Mouse (Mus musculus) megakaryocyte progenitor cell, adult 5-6 weeks (primary cell): ENCODE results near the gene Rabepk. TPM values are rescaled to one million over a fixed set of nuclear protein-coding genes. Genes with fewer than 3 reads are reported as not detected.
A peak's percentile ranks its signal among the peaks of the same experiment; 100 is the strongest.
"Not testable (repeated sequence)": the region's sequence is repeated elsewhere in the genome, so short reads cannot be mapped to it uniquely, and the experiment has no call there.

Experiments
- ATAC-seq: replicated peaks from 2 replicates; pipeline ENCODE4 v1.8.0; 2016; ENCODE audit warnings: mild to moderate bottlenecking, moderate TSS enrichment, inconsistent platforms; ENCODE audit not compliant: poor library complexity
- total RNA-seq, 2 experiments: library from RNA; stranded (forward) in 1 of 2; stranded (reverse) in 1 of 2; fragments of 157-497, 149-512 nt in 1 of 2; fragments of 200-1000 nt in 1 of 2; gene quantifications; 2 replicates each; pipeline versions ENCODE4 v1.2.3 to v1.2.4; 2015 to 2017

Rabepk gene
- total RNA-seq (2015) (18.1 and 21.7 TPM in 2 replicates), total RNA-seq (2017) (40.4 and 52.7 TPM in 2 replicates)

DNA sequence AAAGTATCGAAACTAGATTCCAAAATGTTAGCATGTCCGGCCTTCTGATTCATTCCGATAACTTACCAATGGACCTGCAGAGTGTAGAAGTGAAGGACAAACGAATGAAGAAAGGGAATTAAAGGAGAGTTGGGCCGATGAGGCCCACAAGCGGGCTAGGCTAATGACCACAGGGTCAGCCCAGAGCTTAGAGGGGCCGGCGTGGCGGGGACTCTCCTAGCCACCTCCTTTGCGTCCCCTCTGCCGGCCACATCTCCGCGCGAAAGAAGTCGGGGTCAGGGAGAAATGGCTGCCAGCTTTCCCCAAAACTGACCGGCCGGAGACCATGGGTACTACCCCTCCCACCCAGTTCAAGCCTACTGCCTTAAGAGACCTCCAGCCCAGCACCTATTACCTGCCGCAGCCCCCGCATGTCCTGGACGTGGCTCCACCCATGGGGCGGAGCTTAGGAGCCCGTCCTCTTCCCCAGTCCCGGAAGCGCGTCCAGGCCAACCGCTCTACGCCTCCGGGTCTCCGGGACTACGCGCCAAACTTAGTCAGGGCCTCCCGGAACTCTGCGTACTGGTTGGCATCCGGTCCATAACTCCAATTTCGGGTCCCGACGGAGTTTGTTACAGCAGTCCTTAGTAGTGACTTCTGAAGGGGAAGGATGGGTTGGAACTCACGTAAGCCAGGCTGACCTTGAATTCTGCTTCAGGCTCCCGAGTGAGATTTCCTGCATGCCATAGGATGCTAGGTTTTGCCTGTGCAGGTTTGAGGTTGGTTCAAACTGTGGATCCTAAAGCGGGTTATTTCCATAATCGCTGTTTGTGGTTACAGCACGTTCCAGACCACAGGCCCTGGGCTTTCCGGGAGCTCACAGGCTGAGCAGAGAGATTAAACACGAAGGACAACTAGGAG is at the start of gene Rabepk:
Gene Rabepk (minus strand): TSS at position 556 of the 900 bp plus-strand sequence.
- peak; percentile 72 for ATAC-seq

DNA sequence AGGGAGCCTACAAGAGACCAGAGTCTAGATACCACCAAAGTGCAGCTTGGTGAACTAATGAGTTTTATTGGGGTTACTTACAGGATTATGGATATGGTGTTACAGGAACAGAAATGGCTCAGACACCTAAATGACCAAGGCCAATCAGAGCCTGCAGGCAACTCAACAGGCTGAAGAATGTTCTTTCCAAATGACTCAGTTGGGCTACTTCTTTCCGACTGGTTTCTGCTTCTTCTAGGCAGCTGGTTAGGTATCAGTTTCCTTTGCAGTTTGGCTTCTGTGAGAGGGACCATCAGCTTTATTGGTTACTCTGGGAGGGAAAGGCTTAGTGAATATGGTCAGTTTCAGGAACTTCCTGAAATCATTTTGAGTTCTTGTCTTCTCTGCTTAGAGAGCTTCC is 48.0 kb upstream of the Rabepk start:
- no peak for ATAC-seq

DNA sequence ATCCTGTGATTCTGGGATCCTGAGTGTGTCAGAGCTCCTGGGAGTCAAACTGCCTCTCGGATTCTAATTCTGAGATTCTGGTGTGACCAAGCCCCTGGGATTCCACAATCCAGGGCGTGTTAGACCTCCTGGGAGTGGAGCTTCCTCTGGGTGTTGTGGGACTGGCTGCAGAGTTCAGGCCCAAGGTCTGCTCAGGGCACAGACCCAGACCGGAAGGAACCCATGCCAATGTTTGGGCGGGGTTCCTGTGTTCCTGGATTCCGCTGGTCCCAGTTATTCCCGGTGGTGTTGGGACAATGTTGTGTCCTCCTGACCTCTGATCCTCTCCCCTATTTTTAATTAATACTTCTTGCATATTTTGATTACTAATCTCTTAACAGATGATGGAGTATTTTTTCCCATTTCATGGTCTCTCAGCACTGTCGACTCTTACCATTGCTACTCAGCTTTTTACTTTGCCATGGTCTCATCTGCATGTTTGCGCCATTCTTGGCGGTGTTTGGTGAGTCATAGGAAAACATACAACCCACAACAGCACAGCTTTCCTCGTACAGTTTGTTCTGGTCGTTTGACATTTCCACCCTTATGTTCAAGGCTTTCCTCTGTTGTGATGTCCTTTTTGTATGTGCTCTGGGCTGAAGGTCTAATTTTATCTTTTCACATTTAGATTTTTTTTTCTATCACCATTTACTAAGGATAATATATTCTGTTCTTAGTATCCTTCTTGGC is 43.7 kb upstream of the Rabepk start:
- ATAC-seq, result no peak

DNA sequence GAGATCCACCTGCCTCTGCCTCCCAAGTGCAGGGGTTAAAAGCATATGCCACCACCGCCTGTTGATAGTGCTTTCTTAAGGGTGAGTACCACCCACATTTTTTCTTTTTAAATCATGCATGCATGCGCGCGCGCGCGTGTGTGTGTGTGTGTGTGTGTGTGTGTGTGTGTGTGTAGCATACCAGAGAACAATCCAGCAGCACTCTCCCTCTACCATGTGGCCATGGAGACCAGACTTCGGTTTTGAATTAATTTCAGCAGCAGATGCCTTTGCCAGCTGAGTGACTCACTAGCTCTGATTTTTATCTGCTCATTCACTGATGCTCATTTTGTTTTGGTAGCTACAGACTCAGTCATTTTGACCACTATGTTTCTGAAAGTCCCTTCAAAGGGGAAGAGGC is 42.0 kb upstream of the Rabepk start:
- no peak for ATAC-seq

DNA sequence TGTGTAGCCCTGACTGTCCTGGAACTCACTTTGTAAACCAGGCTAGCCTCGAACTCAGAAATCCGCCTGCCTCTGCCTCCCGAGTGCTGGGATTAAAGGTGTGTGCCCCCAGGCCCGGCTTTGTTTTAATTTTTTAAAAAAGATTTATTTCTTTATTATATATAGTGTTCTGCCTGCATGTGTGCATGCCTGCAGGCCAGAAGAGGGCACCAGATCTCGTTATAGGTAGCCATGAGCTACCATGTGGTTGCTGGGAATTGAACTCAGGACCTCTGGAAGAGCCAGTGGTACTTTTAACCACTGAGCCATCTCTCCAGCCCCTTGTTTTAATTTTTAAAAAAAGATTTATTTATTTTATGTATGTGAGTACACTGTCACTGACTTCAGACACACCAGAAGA is 40.4 kb upstream of the Rabepk start:
- not testable (repeated sequence) for ATAC-seq

DNA sequence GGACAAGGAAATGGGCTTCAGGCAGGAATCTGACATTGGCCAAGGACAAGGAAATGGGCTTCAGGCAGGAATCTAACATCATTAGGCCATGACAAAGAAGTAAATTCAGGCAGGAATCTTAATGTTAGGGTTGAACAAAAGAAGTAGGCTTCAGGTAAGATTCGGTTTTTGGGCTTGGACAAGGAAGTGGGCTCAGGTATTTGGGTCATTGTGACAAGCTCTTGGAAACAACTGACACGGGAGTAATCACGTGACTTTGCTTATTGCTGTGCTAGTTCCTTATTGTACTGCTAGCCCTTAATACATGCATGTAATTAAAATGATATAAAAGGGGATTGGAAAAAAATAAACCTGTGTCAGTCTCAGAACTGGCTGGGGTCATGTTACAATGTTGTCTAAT is 36.0 kb upstream of the Rabepk start:
- no peak for ATAC-seq

DNA sequence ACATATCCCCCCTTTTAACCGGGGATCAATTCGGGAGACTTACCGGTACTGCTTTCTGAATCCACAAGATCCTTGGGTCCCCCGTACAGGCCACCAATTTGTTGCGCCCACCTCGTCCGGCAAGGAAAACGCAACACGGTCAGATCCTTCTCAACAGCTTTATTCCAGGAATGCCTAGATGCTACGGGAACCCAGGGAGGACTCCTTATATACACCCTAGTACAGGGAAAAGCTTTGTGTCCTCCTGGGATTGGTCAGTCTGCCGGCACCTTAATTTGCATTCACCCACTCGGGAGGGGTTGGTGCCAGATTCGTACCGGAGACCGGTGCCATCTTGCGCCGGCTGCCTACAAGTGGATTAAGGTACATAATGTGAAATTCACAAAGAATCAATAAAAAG is 33.9 kb upstream of the Rabepk start:
- ATAC-seq, result no peak

DNA sequence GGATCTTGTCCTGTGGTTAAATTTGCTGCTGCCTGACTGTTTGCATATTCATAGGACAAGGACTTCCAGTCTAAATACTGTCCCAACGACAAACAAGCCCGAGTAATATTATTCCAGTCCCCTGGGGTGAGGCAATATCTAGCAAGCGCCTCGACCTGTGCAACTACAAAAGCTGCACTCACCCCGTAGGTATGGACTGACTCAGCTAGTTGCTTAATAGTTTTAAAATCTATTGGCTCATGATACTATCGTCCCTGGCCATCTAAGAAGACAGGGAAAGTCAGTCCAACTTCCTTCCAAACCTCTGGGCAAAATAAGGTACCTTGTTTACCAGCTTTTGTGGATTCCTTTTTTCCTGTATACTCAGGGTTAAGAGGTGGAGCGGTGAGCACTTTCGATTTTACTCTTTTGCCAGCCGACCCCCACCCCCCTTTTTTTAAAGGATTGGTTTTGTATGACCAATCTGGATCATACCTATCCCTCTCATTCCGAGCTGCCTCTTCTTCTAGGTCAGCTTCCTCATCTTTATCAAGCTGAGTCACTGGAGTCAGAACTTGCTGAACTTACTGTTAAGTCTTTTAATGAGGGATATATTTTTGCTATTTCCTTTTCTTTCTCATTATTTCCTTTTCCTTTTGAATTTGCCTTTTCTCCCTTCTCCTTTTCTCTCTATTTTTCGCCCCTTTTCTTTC is 33.2 kb upstream of the Rabepk start, which contains the start of gene Gm34653:
Gene Gm34653 (plus strand): TSS at position 242 of the 692 bp plus-strand sequence.
- ATAC-seq, result not testable (repeated sequence)

DNA sequence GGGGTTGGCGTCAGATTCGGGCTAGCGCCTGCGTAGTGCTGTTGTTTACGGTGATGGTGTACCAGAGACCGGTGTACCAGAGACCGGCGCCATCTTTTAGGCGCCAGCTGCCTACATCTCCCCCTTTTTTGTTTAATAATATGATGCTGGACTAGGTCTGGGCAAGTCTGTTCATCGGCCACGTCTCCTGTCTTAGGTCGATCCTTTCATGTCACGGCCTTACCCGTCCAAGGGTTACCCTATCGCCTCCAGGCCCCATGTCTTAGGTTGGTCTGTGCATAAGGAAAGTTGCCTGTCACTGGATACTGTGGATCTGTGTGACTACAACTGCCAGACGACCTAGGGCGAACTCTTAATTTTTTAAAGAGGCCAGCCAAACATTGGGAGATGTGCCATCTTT is 30.4 kb upstream of the Rabepk start:
- not testable (repeated sequence) for ATAC-seq

DNA sequence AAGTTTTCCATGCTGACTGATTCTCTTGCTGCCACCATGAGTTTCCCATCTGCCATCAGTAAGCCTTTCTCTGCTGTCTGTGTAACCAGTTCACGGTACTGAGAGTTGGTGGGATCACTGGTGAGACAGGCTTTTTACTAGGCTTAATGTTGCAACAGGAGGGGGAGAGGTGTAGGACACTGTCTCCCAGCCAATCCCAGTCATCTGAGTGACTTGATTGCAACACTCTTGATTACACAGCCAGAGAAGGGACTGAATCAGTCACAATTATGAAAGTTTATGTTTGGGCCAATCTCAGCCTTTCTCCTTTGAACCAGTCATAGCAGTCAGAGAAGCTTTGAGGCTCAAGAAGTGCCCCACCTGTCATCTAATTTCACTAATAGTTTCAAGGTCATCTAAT is 28.3 kb upstream of the Rabepk start:
- ATAC-seq, result peak; percentile 76

DNA sequence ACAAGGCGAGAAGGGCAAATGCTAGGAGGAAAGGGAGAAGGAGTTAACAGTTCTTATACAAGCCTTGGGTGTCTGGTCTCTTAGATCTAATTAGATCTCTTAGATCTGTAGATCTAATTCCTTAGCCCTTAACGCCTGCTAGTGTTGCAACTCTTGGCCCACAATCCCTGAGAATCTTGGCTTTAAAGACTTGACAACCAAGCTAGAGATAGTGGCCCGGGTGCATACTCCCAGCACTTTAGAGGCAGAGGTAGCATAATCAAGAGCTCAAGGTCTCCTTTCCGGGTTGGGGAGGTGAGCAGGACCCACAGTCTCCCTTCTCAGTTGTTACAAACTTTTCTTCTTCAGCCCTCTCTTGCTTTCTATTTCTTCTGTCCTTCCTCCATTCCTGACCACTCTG is 27.9 kb upstream of the Rabepk start:
- ATAC-seq, result no peak

DNA sequence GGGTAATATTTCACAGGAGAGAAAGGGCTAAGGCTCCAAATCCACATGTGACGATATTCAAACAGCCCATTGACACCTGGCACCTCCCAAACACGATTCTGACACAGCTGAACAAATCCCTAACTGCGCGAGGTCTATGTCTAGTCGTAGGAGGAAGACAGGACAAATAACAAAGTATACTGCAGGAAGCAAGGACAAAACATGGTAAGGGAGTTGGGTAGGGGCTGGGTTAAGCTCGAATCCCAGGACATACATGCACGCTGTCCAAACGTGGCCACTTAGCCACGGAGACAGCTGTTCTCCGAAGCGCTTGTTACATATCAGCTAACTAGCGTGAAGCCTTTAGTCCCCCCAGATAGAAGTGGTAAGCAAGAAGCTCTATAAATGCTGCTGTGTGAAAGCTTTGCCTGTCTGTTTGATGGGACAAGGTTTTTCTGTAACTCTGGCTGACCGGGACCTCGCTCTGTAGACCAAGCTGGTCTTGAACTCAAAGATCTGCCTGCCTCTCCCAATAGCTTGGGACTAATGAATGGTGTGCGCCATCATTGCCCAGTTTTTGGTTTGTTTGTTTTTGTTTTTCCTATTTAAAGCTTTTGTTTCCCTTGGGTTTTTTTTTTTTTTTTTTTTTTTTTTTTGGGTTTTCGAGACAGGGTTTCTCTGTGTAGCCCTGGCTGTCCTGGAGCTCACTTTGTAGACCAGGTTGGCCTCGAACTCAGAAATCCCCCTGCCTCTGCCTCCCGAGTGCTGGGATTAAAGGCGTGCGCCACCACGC is 26.9 kb upstream of the Rabepk start:
- ATAC-seq, result peak; percentile 32

DNA sequence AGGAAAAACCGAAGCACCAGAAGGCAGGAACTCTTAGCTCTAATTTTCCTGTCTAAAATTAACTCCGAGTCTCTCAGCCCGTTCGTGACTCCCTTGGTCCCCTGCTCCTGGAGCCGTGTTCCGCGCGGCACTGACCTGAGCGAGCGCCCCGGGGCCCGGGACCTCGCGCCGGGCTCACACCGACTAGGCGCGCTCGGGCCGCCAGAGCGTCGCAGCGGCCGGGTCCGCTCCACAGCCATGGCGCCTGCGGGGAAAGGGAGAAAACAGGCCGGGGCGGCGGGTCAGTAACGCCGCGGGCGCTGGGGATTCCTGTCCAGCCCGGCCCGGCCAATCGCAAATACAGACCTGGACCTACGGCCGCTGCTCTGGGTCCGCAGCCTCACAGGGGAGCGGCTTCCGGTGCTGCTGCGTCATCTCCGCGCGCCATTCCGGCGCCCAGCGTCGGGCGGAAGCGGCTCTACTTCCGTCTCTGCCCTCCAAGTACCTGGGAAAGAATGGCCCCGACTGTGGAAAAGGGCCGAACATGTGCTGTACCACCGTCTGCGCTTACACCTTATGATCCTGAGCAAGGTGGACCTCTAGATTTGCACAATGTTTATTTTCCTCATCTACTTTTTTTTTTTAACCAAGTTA is 26.2 kb upstream of the Rabepk start, which contains the start of gene Fbxw2:
Gene Fbxw2 (minus strand): TSS at position 485 of the 633 bp plus-strand sequence.
- peak; percentile 95 for ATAC-seq

DNA sequence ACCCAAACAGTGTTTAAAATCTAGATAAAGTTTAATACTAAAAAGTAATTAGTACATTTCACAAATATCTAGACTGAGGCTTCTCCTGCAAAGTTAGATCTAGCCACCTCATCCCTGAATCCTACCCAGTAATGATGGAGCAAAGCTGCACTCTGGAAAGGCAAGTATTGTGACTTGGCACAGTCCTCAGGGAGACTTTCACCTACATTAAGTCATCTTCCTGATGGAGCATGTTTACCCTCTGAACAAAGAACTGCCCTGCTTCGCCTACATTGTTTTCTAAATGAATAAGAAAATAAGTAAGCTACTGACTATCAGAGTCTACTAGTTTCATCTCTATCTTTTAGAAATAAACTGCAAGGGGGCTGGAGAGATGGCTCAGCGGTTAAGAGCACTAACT is 18.8 kb upstream of the Rabepk start:
- no peak for ATAC-seq

DNA sequence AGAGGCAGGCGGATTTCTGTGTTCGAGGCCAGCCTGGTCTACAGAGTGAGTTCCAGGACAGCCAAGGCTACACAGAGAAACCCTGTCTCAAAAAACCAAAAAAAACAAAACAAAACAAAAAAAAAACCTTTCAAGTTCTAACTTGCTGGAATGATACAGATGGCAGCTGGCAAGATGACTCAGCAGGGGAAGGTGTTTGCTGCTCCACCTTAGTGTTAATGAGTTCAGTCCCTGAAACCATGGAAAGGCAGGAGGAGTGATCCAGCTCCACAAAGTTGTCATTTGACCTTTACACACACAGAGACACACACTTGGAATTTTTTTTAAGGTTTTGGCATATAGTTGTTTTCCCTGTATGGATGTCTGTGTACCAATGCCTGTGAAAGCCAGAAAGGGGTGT is 16.2 kb upstream of the Rabepk start:
- ATAC-seq, result not testable (repeated sequence)

DNA sequence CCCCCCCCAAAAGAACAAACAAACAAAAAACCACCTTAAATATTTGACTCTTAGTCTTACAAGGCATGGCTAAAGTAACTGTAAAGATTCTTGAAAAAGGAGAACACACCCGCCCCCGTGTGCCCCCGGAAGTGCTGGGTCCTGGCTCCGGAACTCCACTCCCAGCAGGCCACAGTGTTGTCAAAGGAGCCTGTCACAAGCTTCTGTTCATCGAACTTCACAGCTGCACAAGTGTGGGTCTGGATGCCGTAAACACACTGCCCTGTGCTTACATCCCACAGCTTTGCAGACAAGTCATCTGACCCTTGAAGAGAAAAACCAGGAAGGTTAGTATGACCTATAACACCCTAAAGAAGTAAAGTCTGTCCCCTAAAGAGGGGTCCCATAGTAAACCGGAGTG is 13.0 kb upstream of the Rabepk start:
- ATAC-seq, result no peak

DNA sequence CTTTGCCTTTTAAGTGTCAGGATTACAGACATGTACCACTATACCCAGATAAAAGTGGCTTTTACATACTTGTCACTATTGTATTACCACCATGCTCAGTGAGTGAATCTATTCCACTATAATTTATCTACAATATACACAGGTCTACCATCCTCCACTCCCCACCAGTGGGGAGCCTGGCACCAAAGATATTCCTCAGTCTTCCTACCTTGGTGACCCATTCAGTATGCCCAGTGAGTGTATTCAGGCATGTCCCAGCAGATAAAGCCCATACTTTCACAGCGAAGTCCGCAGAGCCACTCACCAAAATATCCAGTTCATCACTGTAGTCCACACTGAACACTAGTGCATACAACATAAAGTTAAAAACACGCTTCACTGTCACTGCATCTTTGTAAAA is 11.1 kb upstream of the Rabepk start:
- peak; percentile 31; the same call in 1 of the 2 replicates for ATAC-seq

DNA sequence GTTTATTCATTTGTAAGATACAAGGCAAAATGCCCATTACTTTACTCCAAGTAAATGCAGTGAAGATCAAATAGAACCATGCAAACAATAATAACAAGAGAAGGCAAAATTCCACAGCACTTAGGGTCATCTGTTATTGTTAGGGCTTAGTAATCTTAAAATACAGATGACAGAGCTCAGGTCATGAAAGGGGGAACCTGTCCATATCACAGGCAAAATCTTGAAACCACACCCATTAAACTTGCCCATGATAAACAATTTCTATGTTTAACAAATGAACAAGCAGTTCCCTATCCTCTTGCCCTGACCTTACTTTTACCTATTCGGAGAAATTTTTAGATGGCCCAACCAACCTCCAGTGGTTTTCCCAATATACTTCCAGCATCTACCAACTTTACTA is 9.9 kb upstream of the Rabepk start:
- no peak for ATAC-seq

DNA sequence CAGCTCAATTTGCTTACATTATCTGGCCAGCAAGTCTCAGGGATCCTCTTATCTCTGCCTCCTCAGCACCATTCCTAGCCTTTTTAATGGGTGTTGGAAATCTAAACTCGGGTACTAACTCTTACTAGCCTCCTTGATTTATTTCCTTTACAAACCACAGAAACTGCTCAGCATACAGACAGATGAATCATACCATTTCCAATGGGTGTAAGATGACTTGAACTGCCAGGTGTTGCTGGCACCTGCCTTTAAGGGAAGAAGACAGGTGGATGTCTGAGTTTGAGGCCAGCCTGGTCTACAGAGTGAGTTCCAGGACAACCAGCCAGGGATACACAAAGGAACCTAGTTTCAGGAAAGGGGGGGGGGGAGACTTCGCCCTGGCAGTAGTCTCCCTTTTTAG is 8.3 kb upstream of the Rabepk start:
- ATAC-seq, result no peak

DNA sequence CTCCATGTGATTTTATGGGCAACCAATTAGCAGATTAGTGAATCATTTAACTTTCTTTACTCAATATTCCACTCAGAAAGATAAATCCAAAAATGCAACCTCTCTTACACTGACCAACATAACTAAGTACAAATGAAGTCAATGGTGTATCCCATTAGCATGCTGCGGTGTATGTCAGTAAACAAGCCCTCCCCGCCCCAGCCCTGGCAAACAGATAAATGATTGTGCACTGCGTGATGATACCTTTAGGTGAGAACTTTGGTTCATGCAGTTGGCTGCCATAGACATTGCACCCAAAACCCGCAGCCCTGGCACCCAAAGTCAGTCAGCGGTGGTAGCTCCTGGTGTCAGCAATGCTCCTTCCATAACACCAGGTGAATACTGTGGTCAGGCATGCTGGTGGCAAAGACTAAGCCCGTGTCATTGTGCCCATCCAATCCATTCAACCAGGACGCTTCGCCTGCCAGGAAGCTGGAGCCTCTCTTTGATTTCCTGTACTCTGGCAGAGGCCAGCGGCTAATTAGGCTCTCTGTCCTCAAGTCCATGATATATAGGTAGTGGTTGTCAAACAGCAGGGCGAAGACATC is 5.7 kb upstream of the Rabepk start:
- no peak for ATAC-seq
